Mouse (Mus musculus) stomach, postnatal 0 days (tissue): ENCODE results near the gene Nol4l.

Source experiments
- CTCF ChIP-seq: IDR thresholded peaks from 2 replicates; pipeline ENCODE4 v1.5.1; 2016; ENCODE audit warnings: antibody characterized with exemption, low read depth, mild to moderate bottlenecking, moderate library complexity
- EP300 ChIP-seq: optimal IDR thresholded peaks from 2 replicates; pipeline ENCODE3; 2016; ENCODE audit warnings: antibody characterized with exemption

- TF ChIP-seq CTCF (peak; percentile 67), EP300 (no peak)
These were observed 12.8 kb downstream of the Nol4l start for GRCm38 (mm10) chr2:153516961-153517360.
